Mouse (Mus musculus) liver, adult 2 months (tissue): ENCODE data around the gene Pigl. TPM values are rescaled to one million over a fixed set of nuclear protein-coding genes. Genes with fewer than 3 reads are reported as not detected.
"Not testable (repeated sequence)": the region's sequence is repeated elsewhere in the genome, so short reads cannot be mapped to it uniquely, and the experiment has no call there.

Experiments used
- DNase-seq: peaks from one replicate; pipeline ENCODE4 v3.0.0-alpha.2; 2011; ENCODE audit warnings: low read depth, low spot score; ENCODE audit errors: extremely low read depth
- H3K27ac ChIP-seq: fragments of 200-500 bp; replicated peaks from 2 replicates; pipeline ENCODE4 v1.5.1; 2012; ENCODE audit warnings: low read depth, mild to moderate bottlenecking, control low read depth, inconsistent platforms, low read length; ENCODE audit not compliant: insufficient read depth
- H3K27me3 ChIP-seq: fragments of 200-500 bp; 2 replicates; pipeline ENCODE4 v1.6.1; 2012; ENCODE audit warnings: mild to moderate bottlenecking, moderate library complexity, low read length, inconsistent platforms; ENCODE audit not compliant: control insufficient read depth, insufficient read depth
- H3K36me3 ChIP-seq: fragments of 200-500 bp; 2 replicates; pipeline ENCODE4 v1.6.1; 2012; ENCODE audit warnings: low read length, inconsistent platforms; ENCODE audit not compliant: control insufficient read depth, insufficient read depth
- H3K4me1 ChIP-seq: fragments of 200-500 bp; 2 replicates; pipeline ENCODE4 v1.6.1; 2011; ENCODE audit warnings: low read length; ENCODE audit not compliant: control insufficient read depth, insufficient read depth
- H3K4me3 ChIP-seq: fragments of 200-500 bp; 2 replicates; pipeline ENCODE4 v1.5.1; 2011; ENCODE audit warnings: low read depth, mild to moderate bottlenecking, control low read depth, low read length, moderate library complexity; ENCODE audit not compliant: insufficient read depth
- H3K79me2 ChIP-seq: fragments of 200-500 bp; 2 replicates; pipeline ENCODE4 v1.6.1; 2012; ENCODE audit warnings: inconsistent platforms, mild to moderate bottlenecking, low read length, moderate library complexity; ENCODE audit not compliant: control insufficient read depth, insufficient read depth
- H3K9ac ChIP-seq: fragments of 200-500 bp; 2 replicates; pipeline ENCODE4 v1.6.1; 2012; ENCODE audit warnings: low read depth, mild to moderate bottlenecking, control low read depth, inconsistent platforms, low read length
- CTCF ChIP-seq: fragments of 200-500 bp; IDR thresholded peaks from 2 replicates; pipeline ENCODE4 v1.5.1; 2011; ENCODE audit warnings: low read depth, low read length, control low read depth
- POLR2A ChIP-seq: fragments of 200-500 bp; IDR thresholded peaks from 2 replicates; pipeline ENCODE4 v1.6.1; 2011; ENCODE audit warnings: low read length, control low read depth; ENCODE audit not compliant: insufficient read depth; ENCODE audit errors: extremely low read depth
- WGBS: fragments of 180-500 bp; shearing (Covaris S2); methylation state at CpG from one replicate; pipeline ENCODE4 v1.1.7; 2018; 5-methylcytosine and 5-hydroxymethylcytosine counted together
- polyA plus RNA-seq: library from polyadenylated mRNA; depleted of rRNA; stranded (reverse); fragments of >200 nt; gene quantifications from 2 replicates; pipeline ENCODE4 v1.2.3, GENCODE M21; 2012
- total RNA-seq: library from RNA; depleted of rRNA; stranded (reverse); fragments of >200 nt; gene quantifications from 2 replicates; pipeline ENCODE4 v1.2.3, GENCODE M21; 2014

Gene Pigl
- total and polyA plus RNA-seq, 2 experiments: 1.5 to 3.6 TPM

DNA sequence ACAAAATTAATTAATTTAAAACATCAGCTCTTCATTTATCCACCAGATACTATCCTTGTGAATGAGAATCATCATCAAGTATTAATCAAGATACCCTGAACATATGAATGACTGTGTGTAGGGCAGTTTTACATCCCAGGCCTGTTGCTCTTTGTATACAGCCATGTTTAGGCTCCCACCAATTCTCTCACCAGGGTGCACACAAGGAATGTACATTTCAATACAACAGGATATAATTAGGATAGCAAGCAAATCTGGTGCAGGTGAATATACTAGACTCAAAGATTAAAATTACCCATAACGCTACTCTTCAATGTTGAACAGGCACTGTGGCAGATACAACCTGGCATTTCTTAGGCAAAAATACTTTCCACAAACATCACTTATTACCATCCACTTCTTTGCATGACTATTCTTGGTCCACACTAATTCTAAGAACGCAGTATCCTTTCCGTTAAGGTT is 2.2 kb upstream of the Pigl start:
- DNase-seq: no peak
- Histone ChIP-seq H3K79me2 (peaks cover 14% of the 10 kb centered on the region; the same call in 1 of the 2 replicates), H3K9ac (peak overlapping the region; percentile 35; the same call in 1 of the 2 replicates), H3K4me3 (peak overlapping the region; percentile 62), H3K27ac (no peak overlapping the region), H3K36me3 (peaks cover 2% of the 10 kb centered on the region; the same call in 1 of the 2 replicates), H3K4me1 (peaks cover 12% of the 10 kb centered on the region; the same call in 1 of the 2 replicates), H3K27me3 (no peaks in the 10 kb centered on the region)
- TF ChIP-seq CTCF: no peak
- no peak for TF ChIP-seq POLR2A
- WGBS: 3% methylated on average over 3 of the region's 3 CpGs

DNA sequence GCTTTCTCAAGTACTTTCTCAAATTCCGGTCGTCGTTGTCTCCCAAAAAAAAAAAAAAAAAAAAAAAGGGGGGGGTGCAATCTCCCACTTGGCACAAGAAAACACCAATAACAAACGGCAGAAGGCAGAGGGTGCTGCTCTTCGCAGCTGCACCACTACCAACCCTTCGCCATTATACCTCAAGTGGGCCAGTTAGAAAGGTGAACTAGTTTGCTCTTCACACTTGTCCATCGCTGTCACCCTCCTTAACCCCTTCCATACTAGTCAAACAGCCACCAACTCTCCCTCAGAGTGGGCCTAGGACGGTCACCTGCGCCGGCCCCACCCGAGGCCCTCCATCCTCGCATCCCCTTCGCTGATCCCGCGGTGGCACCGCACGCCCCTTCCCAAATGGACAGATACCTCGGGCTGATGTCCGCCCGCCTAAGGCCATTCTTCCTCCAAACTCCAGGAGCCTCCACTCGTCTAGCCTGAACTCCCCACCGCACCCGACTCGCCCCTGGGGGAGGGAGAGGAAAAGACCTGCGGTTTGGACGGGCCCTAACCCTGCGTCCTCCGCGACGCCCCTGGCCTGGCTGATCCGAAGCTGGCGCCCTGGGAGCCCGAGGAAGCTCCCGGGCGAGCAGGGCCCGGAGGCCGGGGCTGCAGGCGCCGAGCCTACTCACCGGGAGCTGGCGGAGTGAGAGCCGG is 1.6 kb upstream of the Pigl start:
- WGBS: under 1% methylated on average over 41 of the region's 42 CpGs
- peaks cover 12% of the 10 kb centered on the region; the same call in 1 of the 2 replicates for H3K4me1 ChIP-seq
- H3K36me3 ChIP-seq: peaks cover 2% of the 10 kb centered on the region; the same call in 1 of the 2 replicates
- peaks cover 14% of the 10 kb centered on the region; the same call in 1 of the 2 replicates for H3K79me2 ChIP-seq
- H3K9ac ChIP-seq: peak overlapping the region; percentile 98
- DNase-seq: peak; percentile 77
- H3K27ac ChIP-seq: peak overlapping the region; percentile 94
- H3K4me3 ChIP-seq: peak overlapping the region; percentile 97
- no peaks in the 10 kb centered on the region for H3K27me3 ChIP-seq
- no peak for TF ChIP-seq POLR2A
- peak; percentile 53 for TF ChIP-seq CTCF

DNA sequence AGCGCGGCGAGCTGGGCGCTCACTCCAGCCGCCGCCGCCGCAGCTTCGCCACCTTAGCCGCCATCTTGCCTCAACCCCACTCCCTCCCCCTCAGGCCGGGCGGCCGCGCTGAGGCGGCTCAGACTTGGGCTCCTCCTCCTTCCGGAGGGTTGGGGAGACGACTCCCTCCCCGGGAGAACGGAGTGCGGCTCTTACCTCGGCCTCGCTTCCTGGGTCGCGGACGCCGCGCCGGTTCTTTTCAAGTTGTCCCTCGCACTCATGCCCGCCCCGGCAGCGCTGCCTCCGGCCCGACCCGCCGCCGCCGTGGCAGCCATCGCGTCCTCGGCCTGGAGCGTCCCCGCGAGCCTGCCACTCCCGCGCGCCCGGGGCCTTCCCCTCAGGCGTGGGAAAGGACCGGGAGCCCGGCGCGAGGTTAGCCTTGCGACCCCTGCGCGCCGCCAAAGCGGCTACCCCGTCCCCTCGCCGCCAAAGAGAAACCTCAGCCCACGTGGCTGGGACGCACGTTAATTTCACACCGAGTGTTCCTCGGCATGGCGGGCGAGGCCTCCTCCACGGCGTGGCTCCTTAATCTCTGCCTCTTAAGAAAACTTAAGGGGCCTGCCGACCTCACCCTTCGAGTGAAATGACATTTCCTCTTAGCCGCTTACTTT is 894 bp upstream of the Pigl start:
- peaks cover 2% of the 10 kb centered on the region; the same call in 1 of the 2 replicates for H3K36me3 ChIP-seq
- H3K27ac ChIP-seq: peak overlapping the region; percentile 95
- H3K27me3 ChIP-seq: no peaks in the 10 kb centered on the region
- peaks cover 14% of the 10 kb centered on the region; the same call in 1 of the 2 replicates for H3K79me2 ChIP-seq
- peak overlapping the region; percentile 98 for H3K9ac ChIP-seq
- peak overlapping the region; percentile 97 for H3K4me3 ChIP-seq
- peak; percentile 91 for TF ChIP-seq POLR2A
- TF ChIP-seq CTCF: no peak
- peaks cover 12% of the 10 kb centered on the region; the same call in 1 of the 2 replicates for H3K4me1 ChIP-seq
- DNase-seq: peak; percentile 80
- WGBS: 1% methylated on average over 73 of the region's 73 CpGs

DNA sequence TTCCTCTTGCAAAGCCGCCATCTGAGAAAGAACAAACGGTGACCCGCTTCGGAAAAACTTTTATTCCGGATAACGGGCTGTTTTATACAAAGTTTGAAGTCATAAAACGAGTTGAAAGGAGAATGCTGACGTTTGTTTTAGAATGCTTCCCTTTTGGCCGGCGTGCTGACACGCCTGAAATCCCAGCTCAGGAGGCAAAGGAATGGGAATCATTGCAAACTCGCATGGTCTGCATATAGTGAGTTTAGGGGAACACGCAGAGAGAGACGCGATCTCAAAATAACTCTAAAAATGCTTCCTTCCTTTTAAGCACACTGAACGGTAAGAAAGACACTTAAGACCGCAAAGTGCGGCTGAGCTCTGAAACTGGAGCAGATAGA is 379 bp upstream of the Pigl start:
- Histone ChIP-seq H3K27ac (peak overlapping the region; percentile 95), H3K4me3 (peak overlapping the region; percentile 97), H3K27me3 (no peaks in the 10 kb centered on the region), H3K79me2 (peaks cover 14% of the 10 kb centered on the region; the same call in 1 of the 2 replicates), H3K4me1 (peaks cover 12% of the 10 kb centered on the region; the same call in 1 of the 2 replicates), H3K9ac (peak overlapping the region; percentile 98), H3K36me3 (no peaks in the 10 kb centered on the region)
- TF ChIP-seq POLR2A (no peak), CTCF (no peak)
- no peak for DNase-seq
- WGBS: under 1% methylated on average over 18 of the region's 18 CpGs

DNA sequence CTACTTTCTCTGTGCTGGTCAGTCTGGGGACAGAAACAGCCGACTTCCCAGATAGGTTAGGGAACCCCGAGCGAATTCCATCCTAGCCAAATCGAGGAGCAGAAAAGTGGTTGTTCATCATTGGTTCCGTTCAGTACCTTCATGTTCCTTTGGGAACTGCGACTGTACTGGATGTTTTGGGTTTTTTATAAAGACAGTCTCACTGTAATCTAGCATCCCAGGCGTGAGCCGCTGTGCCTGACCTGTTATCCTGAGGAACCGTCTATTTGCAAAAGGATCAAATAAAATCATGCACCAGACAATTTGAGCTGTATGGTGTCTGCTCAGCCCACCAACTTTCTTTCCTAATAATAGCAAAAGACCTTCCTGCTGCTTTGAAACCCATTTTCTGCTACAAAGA is 520 bp downstream of the Pigl start:
- H3K36me3 ChIP-seq: no peaks in the 10 kb centered on the region
- H3K4me3 ChIP-seq: peak overlapping the region; percentile 97
- TF ChIP-seq CTCF (no peak), POLR2A (no peak)
- no peaks in the 10 kb centered on the region for H3K27me3 ChIP-seq
- peak overlapping the region; percentile 95 for H3K27ac ChIP-seq
- peak overlapping the region; percentile 98 for H3K9ac ChIP-seq
- peaks cover 9% of the 10 kb centered on the region; the same call in 1 of the 2 replicates for H3K79me2 ChIP-seq
- no peak for DNase-seq
- WGBS: 2% methylated on average over 9 of the region's 9 CpGs
- peaks cover 14% of the 10 kb centered on the region for H3K4me1 ChIP-seq

DNA sequence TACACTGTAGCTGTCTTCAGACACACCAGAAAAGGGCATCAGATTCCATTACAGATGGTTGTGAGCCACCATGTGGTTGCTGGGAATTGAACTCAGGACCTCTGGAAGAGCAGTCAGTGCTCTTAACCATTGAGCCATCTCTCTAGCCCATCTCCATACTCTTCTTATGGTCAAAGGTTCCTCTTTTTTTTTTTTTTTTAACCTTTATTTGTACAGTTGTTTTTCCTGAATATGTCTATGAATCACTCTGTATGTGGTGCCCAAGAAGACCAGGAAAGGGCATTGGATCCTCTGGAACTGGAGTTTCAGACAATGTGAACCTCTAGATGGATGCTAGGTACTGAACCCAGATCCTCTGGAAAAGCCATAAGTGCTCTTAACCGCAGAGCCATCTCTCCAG is 4.3 kb downstream of the Pigl start:
- H3K9ac ChIP-seq, H3K36me3 ChIP-seq, H3K79me2 ChIP-seq, H3K27me3 ChIP-seq, DNase-seq, H3K4me3 ChIP-seq, H3K4me1 ChIP-seq, H3K27ac ChIP-seq: not testable (repeated sequence)
- 100% methylated on average over 1 of the region's 1 CpGs for WGBS
